Mouse (Mus musculus) small intestine, adult 2 months (tissue): ENCODE data around the gene Pdzph1. TPM values are rescaled to one million over a fixed set of nuclear protein-coding genes. Genes with fewer than 3 reads are reported as not detected.

Experiments used
- H3K27ac ChIP-seq: fragments of 200-500 bp; 2 replicates; pipeline ENCODE4 v1.5.1; 2012; ENCODE audit warnings: low read depth, low read length, control low read depth, inconsistent platforms; ENCODE audit not compliant: insufficient read depth
- H3K27me3 ChIP-seq: fragments of 200-500 bp; 2 replicates; pipeline ENCODE4 v1.6.1; 2012; ENCODE audit warnings: mild to moderate bottlenecking, moderate library complexity, low read length, inconsistent platforms; ENCODE audit not compliant: control insufficient read depth, insufficient read depth
- H3K36me3 ChIP-seq: fragments of 200-500 bp; 2 replicates; pipeline ENCODE4 v1.6.1; 2012; ENCODE audit warnings: mild to moderate bottlenecking, low read length, control low read depth, inconsistent platforms; ENCODE audit not compliant: control insufficient read depth, insufficient read depth
- H3K4me1 ChIP-seq: fragments of 200-500 bp; 2 replicates; pipeline ENCODE4 v1.6.1; 2012; ENCODE audit warnings: low read length, inconsistent platforms, mixed read lengths; ENCODE audit not compliant: control insufficient read depth, insufficient read depth, insufficient read length
- H3K4me3 ChIP-seq: fragments of 200-500 bp; 2 replicates; pipeline ENCODE4 v1.5.1; 2012; ENCODE audit warnings: low read depth, mild to moderate bottlenecking, control low read depth, inconsistent platforms, low read length, moderate library complexity
- CTCF ChIP-seq: fragments of 200-500 bp; IDR thresholded peaks from 2 replicates; pipeline ENCODE4 v1.5.1; 2012; ENCODE audit warnings: low read depth, mild to moderate bottlenecking, control low read depth, inconsistent platforms, low read length, moderate library complexity, mixed read lengths; ENCODE audit not compliant: insufficient replicate concordance, insufficient read length; ENCODE audit errors: extremely low read depth
- POLR2A ChIP-seq: fragments of 200-500 bp; IDR thresholded peaks from 2 replicates; pipeline ENCODE4 v1.6.1; 2012; ENCODE audit warnings: low read depth, mild to moderate bottlenecking, control low read depth, inconsistent platforms, low read length, moderate library complexity
- WGBS: fragments of 180-500 bp; shearing (Covaris S2); methylation state at CpG from one replicate; pipeline ENCODE4 v1.1.7; 2018; 5-methylcytosine and 5-hydroxymethylcytosine counted together
- polyA plus RNA-seq: library from polyadenylated mRNA; depleted of rRNA; stranded (reverse); fragments of >200 nt; gene quantifications from 2 replicates; pipeline ENCODE4 v1.2.3, GENCODE M21; 2012; rRNA removed

Pdzph1 gene
- not detected in 2 replicates for polyA plus RNA-seq

DNA sequence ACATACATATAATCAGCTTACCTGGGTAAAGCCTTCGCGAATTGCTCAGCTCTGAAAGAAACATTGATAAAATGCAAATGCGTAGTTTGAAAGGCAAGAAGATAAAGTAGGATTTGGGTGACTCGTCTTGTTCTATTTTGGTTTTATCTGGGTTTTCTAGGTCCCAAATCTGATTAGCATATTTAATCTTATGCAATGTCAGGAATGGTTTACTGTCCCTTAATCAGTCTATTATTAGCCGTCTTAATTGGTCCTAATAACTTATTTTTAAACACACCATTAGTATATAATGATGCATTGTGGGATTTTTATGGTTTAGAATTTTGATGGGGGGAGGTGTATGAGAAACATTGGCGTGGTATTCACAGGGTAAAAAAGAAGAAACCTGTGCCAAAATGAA lies at the start of gene Pdzph1:
Gene Pdzph1 (minus strand): TSS at position 101 of the 400 bp plus-strand sequence.
- TF ChIP-seq POLR2A = no peak
- no peak for TF ChIP-seq CTCF
- Histone ChIP-seq H3K36me3 (no peaks in the 10 kb centered on the region), H3K4me3 (no peak within 1 kb of the TSS), H3K27me3 (no peaks in the 10 kb centered on the region), H3K4me1 (no peaks in the 10 kb centered on the region), H3K27ac (no peak within 1 kb of the TSS)
- WGBS = 76% methylated on average over 6 of the region's 6 CpGs

DNA sequence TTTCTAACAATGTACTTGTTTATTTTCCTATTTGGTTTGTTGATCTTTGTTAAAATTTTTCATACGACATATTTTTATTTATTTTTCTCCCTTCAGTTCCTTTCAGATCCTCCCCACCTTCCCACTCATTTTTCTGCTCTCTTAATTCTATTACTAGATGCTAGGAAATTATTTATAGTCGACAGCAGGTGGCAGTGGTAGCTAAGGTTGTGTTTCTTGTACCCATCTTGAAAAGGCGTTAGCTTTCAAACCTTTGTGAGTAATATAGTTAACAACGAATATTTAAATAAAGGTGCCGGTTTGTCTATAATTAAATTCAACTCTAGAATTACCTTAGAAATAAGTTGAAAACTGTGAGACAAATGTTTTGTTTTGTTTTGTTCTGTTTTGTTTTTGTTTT lies 48.6 kb upstream of the Pdzph1 start:
- Histone ChIP-seq H3K36me3 (no peaks in the 10 kb centered on the region), H3K4me1 (no peaks in the 10 kb centered on the region), H3K27me3 (no peaks in the 10 kb centered on the region), H3K27ac (no peak overlapping the region), H3K4me3 (no peak overlapping the region)
- WGBS = 42% methylated on average over 5 of the region's 5 CpGs
- TF ChIP-seq CTCF = no peak
- no peak for TF ChIP-seq POLR2A

DNA sequence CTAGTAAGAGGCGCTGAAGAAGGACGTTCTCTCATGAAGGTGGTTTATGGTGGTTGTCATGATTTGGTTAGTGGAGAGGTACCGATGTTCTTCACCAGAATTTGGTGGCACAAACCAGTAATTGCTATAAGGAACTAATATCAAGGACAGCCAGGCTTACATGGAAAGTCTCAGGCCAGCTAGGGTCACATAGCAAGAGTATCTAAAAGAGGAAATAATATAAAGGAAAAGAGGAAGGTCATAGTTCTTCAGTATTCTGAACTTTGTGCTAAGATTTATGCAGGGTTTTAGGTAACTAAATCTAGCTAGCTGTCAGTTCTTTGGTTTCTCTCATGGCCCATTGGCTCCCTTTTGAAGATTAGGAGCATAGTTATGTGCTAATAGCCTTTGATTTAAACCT lies 42.3 kb upstream of the Pdzph1 start:
- Histone ChIP-seq H3K27ac (no peak overlapping the region), H3K4me3 (no peak overlapping the region), H3K36me3 (no peaks in the 10 kb centered on the region), H3K4me1 (no peaks in the 10 kb centered on the region), H3K27me3 (no peaks in the 10 kb centered on the region)
- 91% methylated on average over 3 of the region's 3 CpGs for WGBS
- no peak for TF ChIP-seq POLR2A
- no peak for TF ChIP-seq CTCF

DNA sequence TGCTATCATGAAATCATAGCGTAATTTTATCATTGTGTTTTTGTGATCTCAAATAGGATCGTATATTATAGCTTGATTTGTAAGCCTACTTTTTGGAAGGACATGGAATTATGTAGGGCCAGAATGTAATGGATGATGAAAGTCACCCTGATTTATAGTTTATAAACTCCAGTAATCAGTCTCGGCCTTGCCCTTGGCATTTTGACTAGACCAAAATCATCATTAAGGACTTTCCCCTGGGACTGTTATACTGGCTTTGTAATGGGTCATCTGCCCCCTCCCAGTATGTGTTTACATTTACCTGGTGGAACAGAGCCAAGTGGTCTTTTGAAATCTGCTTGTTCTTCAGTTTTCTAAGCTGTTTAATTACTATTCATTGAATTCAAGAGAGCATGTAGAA lies 35.2 kb upstream of the Pdzph1 start:
- Histone ChIP-seq H3K36me3 (no peaks in the 10 kb centered on the region), H3K27me3 (no peaks in the 10 kb centered on the region), H3K27ac (no peak overlapping the region), H3K4me1 (no peaks in the 10 kb centered on the region), H3K4me3 (no peak overlapping the region)
- TF ChIP-seq CTCF = no peak
- no peak for TF ChIP-seq POLR2A
- 80% methylated on average over 3 of the region's 3 CpGs for WGBS

DNA sequence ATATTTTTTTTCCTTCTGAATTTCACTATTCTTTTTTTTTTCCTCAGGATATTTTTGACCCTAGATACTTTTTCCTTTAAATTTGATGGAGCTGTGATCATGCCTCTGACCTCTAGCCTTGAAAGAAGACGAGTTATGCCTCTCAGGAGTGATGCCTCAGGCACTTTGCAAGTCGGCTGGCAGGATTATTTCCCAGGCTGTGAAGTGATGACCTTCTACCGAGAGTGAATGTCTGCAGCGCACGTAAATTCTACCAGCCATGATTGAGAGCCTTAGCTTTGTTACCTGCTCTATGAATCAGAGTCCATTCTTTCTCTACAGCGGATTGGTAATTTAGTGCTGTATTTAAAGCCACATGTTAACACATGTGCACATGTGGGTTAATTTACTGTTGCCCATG lies 33.3 kb upstream of the Pdzph1 start:
- H3K36me3 ChIP-seq = no peaks in the 10 kb centered on the region
- H3K4me1 ChIP-seq = no peaks in the 10 kb centered on the region
- TF ChIP-seq POLR2A = no peak
- TF ChIP-seq CTCF = no peak
- H3K27me3 ChIP-seq = no peaks in the 10 kb centered on the region
- 56% methylated on average over 6 of the region's 6 CpGs for WGBS
- H3K27ac ChIP-seq = no peak overlapping the region
- H3K4me3 ChIP-seq = no peak overlapping the region

DNA sequence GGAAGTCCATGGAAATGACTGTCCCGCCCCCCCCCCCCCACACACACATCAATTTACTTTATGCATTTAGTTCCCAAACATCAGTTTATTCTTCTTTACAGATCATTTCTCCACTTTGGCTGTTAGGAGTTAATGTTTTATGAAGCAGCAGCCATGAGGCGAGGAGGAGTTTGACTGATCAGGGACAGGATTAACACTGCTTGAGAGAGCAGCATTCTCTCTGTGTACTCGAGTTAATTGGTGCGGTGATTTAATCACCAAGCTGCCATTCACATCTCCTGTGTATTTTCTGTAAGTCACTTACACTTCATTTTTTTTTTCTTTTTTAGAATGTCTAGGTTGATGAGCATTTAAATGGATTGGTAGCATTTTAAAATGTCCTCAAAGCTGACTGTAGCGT lies 32.8 kb upstream of the Pdzph1 start:
- H3K4me3 ChIP-seq = no peak overlapping the region
- no peak for TF ChIP-seq POLR2A
- no peak for TF ChIP-seq CTCF
- H3K4me1 ChIP-seq = no peaks in the 10 kb centered on the region
- no peaks in the 10 kb centered on the region for H3K27me3 ChIP-seq
- no peaks in the 10 kb centered on the region for H3K36me3 ChIP-seq
- 48% methylated on average over 5 of the region's 5 CpGs for WGBS
- H3K27ac ChIP-seq = no peak overlapping the region

DNA sequence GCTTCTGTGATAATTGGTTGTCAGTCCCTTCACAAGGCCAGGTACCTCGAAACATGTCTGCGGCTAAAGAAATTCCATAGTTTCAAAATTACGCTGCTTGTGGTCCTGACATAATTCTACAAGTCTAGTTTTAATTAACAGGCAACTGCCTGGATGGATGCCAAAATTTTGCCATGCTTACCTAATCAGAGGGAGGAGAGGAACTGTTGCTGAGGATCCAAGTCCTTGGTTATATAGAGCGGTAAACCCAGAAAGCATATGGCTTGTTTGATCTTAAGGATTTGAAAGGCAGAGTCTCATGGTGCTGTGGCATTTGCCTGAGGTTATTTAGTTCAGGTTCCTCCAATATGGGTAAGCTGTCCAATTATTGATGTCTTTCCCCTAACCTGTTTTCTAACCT lies 27.5 kb upstream of the Pdzph1 start:
- Histone ChIP-seq H3K4me1 (no peaks in the 10 kb centered on the region), H3K4me3 (no peak overlapping the region), H3K27ac (no peak overlapping the region), H3K36me3 (no peaks in the 10 kb centered on the region), H3K27me3 (no peaks in the 10 kb centered on the region)
- 91% methylated on average over 4 of the region's 4 CpGs for WGBS
- TF ChIP-seq POLR2A (no peak), CTCF (no peak)

DNA sequence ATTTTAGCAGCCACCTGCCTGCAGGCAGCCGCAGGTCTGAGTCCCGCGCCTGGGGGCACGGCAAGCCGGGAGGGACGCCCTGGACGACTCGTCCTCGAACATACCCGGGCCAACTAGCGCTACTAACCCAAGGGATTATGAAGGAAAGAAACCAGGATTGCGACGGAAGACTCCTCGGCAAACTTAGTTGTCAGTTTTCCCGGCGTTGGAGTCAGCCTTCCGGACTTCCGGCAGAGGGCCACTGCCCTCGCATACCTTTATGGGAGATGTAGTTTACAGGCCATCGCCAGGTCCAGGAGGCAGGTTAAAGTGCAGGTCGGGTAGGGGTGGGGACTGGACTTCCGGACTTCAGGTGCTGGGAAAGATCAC lies 21.9 kb upstream of the Pdzph1 start, which contains the start of gene Nudt12:
Gene Nudt12 (minus strand): TSS at position 282 of the 369 bp plus-strand sequence.
- peak within 1 kb of the TSS; percentile 54 for H3K27ac ChIP-seq
- H3K36me3 ChIP-seq = peaks cover 8% of the 10 kb centered on the region
- H3K27me3 ChIP-seq = no peaks in the 10 kb centered on the region
- TF ChIP-seq POLR2A (peak; percentile 19; the same call in 1 of the 2 replicates), CTCF (no peak)
- H3K4me3 ChIP-seq = peak within 1 kb of the TSS; percentile 76
- under 1% methylated on average over 22 of the region's 22 CpGs for WGBS
- H3K4me1 ChIP-seq = no peaks in the 10 kb centered on the region
